Mouse (Mus musculus) lung, adult 2 months (tissue): ENCODE data around the gene Fgf7.

ENCODE experiments used
- CTCF ChIP-seq: fragments of 200-500 bp; IDR thresholded peaks from 2 replicates; pipeline ENCODE4 v1.5.1; 2011; ENCODE audit warnings: mild to moderate bottlenecking, low read length, control low read depth; ENCODE audit not compliant: insufficient read depth
- POLR2A ChIP-seq: fragments of 200-500 bp; IDR thresholded peaks from 2 replicates; pipeline ENCODE4 v1.6.1; 2011; ENCODE audit warnings: low read depth, mild to moderate bottlenecking, control low read depth, low read length, borderline replicate concordance; ENCODE audit errors: extremely low read depth

DNA sequence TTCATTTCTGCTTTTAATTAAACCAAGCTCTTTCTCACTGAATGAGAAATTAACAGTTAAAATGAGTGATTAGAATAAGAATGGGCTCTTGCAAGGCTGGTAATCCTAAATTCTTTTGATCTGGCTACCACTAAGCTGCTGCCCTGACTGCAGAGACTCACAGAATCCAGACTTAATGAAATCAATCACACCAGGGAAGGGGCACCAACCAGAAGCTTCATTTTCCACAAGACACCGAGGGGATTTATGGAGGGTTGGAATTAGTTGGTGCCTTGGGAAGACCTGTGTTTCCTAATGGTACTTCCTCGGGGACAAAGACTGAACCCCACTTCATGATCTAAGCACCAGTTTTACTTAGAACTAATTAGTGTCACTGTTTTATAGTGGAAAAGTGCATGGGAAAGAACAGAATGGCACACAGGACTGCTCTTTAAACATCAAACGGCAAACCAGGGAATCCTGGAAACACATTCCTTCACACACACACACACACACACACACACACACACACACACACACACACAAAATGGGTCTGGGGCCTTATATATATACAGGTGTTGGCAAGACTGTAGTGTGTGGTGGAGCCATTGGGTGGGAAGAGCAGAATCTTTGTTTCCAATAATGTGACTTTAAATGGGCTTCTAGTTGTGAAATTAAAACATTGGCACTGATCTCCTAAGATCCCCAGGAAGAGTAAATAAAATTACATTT is 18.5 kb upstream of the Fgf7 start:
- TF ChIP-seq CTCF, result no peak
- no peak for TF ChIP-seq POLR2A
